Mouse (Mus musculus) bone marrow macrophage, adult 2 months (primary cell): ENCODE results near the gene Supt6.

ENCODE experiments used
- CTCF ChIP-seq: IDR thresholded peaks from 2 replicates; pipeline ENCODE4 v1.5.1; 2012; ENCODE audit warnings: low read depth, mild to moderate bottlenecking, low read length, moderate library complexity
- POLR2A ChIP-seq: IDR thresholded peaks from 2 replicates; pipeline ENCODE4 v1.6.1; 2012; ENCODE audit warnings: mild to moderate bottlenecking, low read depth, low read length, borderline replicate concordance

DNA sequence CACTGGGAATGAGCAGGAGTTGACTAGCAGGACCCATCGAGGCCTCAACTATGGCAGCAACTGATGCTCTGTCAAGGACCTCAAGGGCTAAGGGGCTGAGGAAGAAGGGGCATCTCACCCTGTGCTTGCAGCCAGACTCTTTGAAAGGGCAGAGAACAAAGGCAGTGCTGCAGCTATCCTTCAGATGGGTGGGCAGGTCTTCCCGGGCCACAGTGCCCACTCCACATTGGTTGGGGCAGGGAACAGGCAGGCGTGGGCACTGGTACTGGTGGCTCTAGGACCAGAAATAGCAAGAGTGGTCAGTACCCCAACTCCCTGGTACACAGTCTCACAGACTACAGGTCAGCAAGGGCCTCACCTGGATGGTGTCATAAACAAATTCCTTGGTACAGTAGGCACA lies 85.1 kb downstream of the Supt6 start:
- TF ChIP-seq POLR2A (no peak), CTCF (no peak)
